Mouse (Mus musculus) megakaryocyte, embryonic 14.5 days (primary cell): ENCODE data around the gene Slc38a1.

Experiments used
- FLI1 ChIP-seq: IDR thresholded peaks from 2 replicates; pipeline ENCODE4 v1.6.1; 2012; ENCODE audit warnings: low read length, inconsistent platforms, mixed read lengths
- GATA1 ChIP-seq: IDR thresholded peaks from 3 replicates; pipeline ENCODE4 v1.6.1; 2012; ENCODE audit warnings: mixed read lengths, low read length, inconsistent platforms, borderline replicate concordance

- TF ChIP-seq GATA1 (no peak), FLI1 (no peak)
Measured at GRCm38 (mm10) chr15:96628256-96628655, 14.5 kb downstream of the Slc38a1 start.
